Mouse (Mus musculus) neural tube, embryonic 14.5 days (tissue): ENCODE data around the gene Vmn2r31. TPM values are rescaled to one million over a fixed set of nuclear protein-coding genes. Genes with fewer than 3 reads are reported as not detected.
"Not testable (repeated sequence)": the region's sequence is repeated elsewhere in the genome, so short reads cannot be mapped to it uniquely, and the experiment has no call there.

Source experiments
- ATAC-seq: fragments of 200-750 bp; cut with Nextera tagmentation; 2 replicates; pipeline ENCODE4 v1.8.0; 2017; ENCODE audit warnings: low read depth, mild to moderate bottlenecking, moderate TSS enrichment, moderate library complexity
- H3K27ac ChIP-seq: fragments of 300-500 bp; sonication (generic); 2 replicates; pipeline ENCODE4 v1.5.1; 2014; ENCODE audit warnings: low read depth, mild to moderate bottlenecking, control low read depth, low read length, moderate library complexity, mixed read lengths
- H3K27me3 ChIP-seq: fragments of 300-500 bp; sonication (generic); 2 replicates; pipeline ENCODE4 v1.6.1; 2014; ENCODE audit warnings: low read length; ENCODE audit not compliant: control insufficient read depth, insufficient read depth
- H3K36me3 ChIP-seq: fragments of 300-500 bp; sonication (generic); 2 replicates; pipeline ENCODE4 v1.6.1; 2014; ENCODE audit warnings: low read length, mixed read lengths; ENCODE audit not compliant: control insufficient read depth, insufficient read depth
- H3K4me1 ChIP-seq: fragments of 300-500 bp; sonication (generic); 2 replicates; pipeline ENCODE4 v1.6.1; 2014; ENCODE audit warnings: low read length; ENCODE audit not compliant: control insufficient read depth, insufficient read depth
- H3K4me2 ChIP-seq: fragments of 300-500 bp; sonication (generic); 2 replicates; pipeline ENCODE4 v1.6.1; 2014; ENCODE audit warnings: mild to moderate bottlenecking, low read depth, low read length, control low read depth
- H3K4me3 ChIP-seq: fragments of 300-500 bp; sonication (generic); 2 replicates; pipeline ENCODE4 v1.5.1; 2014; ENCODE audit warnings: low read depth, low read length, control low read depth, mixed read lengths
- H3K9ac ChIP-seq: fragments of 300-500 bp; sonication (generic); replicated peaks from 2 replicates; pipeline ENCODE4 v1.6.1; 2014; ENCODE audit warnings: low read depth, mild to moderate bottlenecking, control low read depth, low read length, mixed read lengths
- H3K9me3 ChIP-seq: fragments of 300-500 bp; sonication (generic); 2 replicates; pipeline ENCODE4 v1.6.1; 2016; ENCODE audit warnings: low read length; ENCODE audit not compliant: control insufficient read depth
- WGBS: fragments of 180-500 bp; shearing (Covaris S2); extraction: QIAGEN DNeasy Blood & Tissue Kit; methylation state at CpG from one replicate; pipeline ENCODE4 v1.1.7; 2014; 5-methylcytosine and 5-hydroxymethylcytosine counted together
- polyA plus RNA-seq: library from polyadenylated mRNA; unstranded; fragments of >200 nt; fragmentation: Nextera tagmentation; extraction: Ambion mirVana; gene quantifications from 2 replicates; pipeline ENCODE4 v1.2.1, GENCODE M21; 2014

Vmn2r31 gene
- not detected in 2 replicates for polyA plus RNA-seq

GRCm38 (mm10) chr7:7399603-7400002, at the start of gene Vmn2r31:
Gene Vmn2r31, minus strand, starts transcription at chr7:7399703.
- not testable (repeated sequence) for H3K9me3 ChIP-seq, H3K27me3 ChIP-seq, H3K4me3 ChIP-seq, H3K9ac ChIP-seq, H3K4me1 ChIP-seq, H3K4me2 ChIP-seq, ATAC-seq, H3K36me3 ChIP-seq, H3K27ac ChIP-seq

- not testable (repeated sequence) for H3K4me1 ChIP-seq, ATAC-seq, H3K27ac ChIP-seq, H3K36me3 ChIP-seq, H3K9me3 ChIP-seq, H3K4me3 ChIP-seq, H3K4me2 ChIP-seq, H3K9ac ChIP-seq, H3K27me3 ChIP-seq
- 47% methylated on average over 12 of the region's 12 CpGs for WGBS
Observed at GRCm38 (mm10) chr7:7374431-7374830, 25.1 kb downstream of the Vmn2r31 start, which contains the start of gene Gm45783. Gene Gm45783, minus strand, starts transcription at chr7:7374573.

- not testable (repeated sequence) for H3K36me3 ChIP-seq, H3K27ac ChIP-seq, H3K9me3 ChIP-seq, ATAC-seq, H3K9ac ChIP-seq, H3K27me3 ChIP-seq, H3K4me3 ChIP-seq, H3K4me1 ChIP-seq, H3K4me2 ChIP-seq
- WGBS = no CpG with 5 or more reads among the region's 1 CpGs
Observed at GRCm38 (mm10) chr7:7337509-7337908, 62.0 kb downstream of the Vmn2r31 start, which contains the start of gene Vmn2r30. Gene Vmn2r30, minus strand, starts transcription at chr7:7337609.

Other genes starting within 250 kb of the Vmn2r31 start
- gene Zfp418, start 228.4 kb downstream of the Vmn2r31 start, polyA plus RNA-seq = 3.6 and 3.9 TPM in 2 replicates
- gene Zfp772, start 189.7 kb downstream of the Vmn2r31 start, polyA plus RNA-seq = 10.1 and 11.1 TPM in 2 replicates
- gene Vmn2r29, start 152.4 kb downstream of the Vmn2r31 start, polyA plus RNA-seq = 1.0 and 2.5 TPM in 2 replicates
- gene Gm45844, start 121.4 kb downstream of the Vmn2r31 start, polyA plus RNA-seq = 9.7 and 16.2 TPM in 2 replicates
- gene Clcn4, start 98.9 kb downstream of the Vmn2r31 start, polyA plus RNA-seq = 188 and 193 TPM in 2 replicates
- gene Vmn2r30, start 62.1 kb downstream of the Vmn2r31 start, polyA plus RNA-seq = not detected in 2 replicates
- not detected in 2 replicates for gene Gm45783, start 25.1 kb downstream of the Vmn2r31 start, polyA plus RNA-seq
- gene Vmn2r32, start 80.3 kb upstream of the Vmn2r31 start, polyA plus RNA-seq = not detected in 2 replicates
- not detected in 2 replicates for gene Vmn2r33, start 167.1 kb upstream of the Vmn2r31 start, polyA plus RNA-seq